Mouse (Mus musculus) adipocyte (in vitro differentiated cells): ENCODE measurements around the gene Rab7.

Experiments
- DNase-seq: peaks from one replicate; pipeline ENCODE4 v3.0.0-alpha.2; 2016; ENCODE audit warnings: low spot score

The Rab7 gene

DNA sequence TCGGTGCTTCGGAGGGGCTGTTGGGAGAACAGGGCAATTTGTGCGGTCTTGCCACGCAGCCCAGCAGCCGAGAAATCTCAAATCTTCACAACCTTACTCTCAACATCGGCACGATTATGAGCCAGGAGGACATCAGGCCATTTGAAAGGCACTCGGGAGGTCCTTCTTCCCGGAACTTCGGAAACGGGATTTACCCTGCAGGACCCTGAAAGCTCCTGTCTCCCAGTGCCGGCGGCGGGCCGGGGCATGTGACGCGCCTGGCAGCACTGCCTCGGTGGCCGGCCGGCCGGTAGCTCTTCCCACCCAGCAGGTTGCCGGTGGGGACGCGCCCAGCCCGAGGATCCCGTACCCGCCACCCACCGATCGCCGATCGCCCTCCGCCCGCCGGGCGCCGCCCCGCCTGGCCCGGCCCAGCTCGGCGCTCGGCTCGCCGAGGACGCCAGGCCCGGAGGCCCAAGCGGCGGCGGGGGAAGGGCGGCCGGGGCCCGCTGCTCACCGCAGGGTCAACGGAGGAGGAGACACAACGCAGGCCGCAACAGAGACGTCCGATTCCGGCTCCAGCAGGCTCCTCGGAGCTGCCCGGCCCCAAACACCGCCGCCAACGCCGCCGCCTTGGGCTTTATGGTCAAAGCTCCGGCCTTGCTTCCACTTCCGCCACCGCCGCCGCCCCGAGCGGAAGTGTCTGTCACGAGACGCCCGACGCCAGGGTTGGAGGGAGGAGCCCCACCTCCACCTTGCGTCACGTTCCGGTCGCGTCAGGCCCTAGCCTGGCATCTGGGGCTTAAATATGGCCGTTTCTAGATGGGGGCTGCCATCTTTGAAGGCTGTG lies at the start of gene Rab7:
Gene Rab7, minus strand, starts transcription at position 694 of the 829 bp plus-strand sequence.
- peak; percentile 99 for DNase-seq

- no peak for DNase-seq
Measured at GRCm38 (mm10) chr6:88088971-88089370, 43.9 kb upstream of the Rab7 start.

DNA sequence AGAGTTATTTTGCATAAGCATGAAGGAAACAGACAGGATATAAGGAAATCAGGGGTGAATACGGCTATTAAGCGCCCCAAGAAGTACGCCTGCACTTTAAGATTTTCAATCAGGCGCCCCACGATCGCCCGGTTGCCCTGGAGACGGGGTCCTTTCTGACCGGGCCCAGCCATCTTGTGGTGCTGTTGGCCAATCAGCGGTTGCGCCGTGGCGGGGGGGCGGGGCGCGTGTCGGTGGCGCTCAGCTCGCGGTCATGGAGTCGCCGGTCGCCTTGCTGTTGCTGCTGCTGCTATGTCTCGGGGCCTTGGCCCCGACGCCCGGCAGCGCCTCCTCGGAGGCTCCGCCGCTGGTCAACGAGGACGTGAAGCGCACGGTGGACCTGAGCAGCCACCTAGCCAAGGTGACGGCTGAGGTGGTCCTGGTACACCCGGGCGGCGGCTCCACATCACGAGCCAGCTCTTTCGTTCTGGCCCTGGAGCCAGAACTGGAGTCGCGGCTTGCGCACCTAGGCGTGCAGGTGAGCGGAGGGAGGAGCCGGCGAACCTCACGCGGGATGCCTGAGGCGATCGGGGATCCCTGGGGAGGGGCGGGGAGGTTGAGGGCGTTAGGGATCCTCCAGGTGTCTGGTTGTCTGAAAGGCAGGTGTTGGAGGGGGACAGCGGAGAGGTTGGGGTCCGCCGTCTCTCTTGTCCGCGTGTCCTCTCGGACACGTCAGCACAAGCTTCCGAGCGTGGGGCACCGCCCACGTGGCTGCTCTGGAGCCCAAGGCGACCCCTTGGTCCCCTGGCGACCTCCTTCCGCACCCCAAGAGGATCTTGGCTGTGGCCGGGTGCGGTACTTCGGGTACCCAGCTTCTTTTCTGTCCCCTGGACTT lies 39.4 kb upstream of the Rab7 start, which contains the start of gene Rpn1:
Gene Rpn1, plus strand, starts transcription at position 205 of the 874 bp plus-strand sequence.
- DNase-seq, result peak; percentile 96

- DNase-seq, result no peak
Measured at GRCm38 (mm10) chr6:88083672-88084071, 38.6 kb upstream of the Rab7 start.

DNA sequence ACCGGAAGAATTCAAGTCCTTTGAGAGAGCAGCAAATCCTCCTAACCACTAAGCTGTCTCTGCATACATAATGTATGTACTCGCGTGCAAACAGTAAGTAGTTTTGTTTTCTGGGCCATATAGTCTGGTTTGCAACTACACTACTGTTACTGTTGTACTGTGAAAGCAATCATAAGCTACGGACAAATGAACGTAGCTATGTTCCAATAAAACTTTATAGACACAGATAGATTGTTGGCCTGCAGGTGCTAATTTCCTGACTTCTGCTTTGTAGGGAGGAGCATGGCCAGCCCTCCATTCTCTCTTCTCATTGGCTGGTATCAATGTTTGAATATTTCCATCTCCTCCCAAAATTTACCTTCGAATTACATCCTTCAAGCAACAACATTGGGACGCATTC lies 38.0 kb upstream of the Rab7 start:
- no peak for DNase-seq

DNA sequence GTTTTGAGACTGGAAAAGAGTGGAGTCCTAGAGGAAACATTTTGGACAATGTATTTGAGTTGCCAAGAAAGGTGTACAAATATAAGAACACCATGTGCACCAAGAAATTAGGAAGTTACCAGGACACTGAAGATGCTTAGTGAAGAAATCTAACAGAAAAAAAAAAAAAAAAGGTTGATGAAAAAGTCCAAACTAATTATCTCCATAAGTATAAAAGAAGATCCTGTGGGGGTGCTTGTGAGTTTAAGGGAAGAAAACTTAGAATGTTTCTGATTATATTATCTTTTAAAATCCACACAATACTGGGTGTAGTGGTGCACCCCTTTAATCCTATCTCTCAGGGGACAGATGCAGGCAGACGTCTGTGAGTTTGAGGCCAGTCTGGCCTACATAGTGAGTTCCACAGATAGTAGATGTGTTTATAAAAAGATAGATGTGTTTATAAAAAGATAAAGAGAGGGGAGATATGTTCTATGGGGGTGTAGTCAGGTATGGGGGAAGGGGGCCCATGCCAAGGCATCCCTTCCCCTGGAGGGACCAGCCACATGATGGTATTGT lies 31.0 kb upstream of the Rab7 start:
- DNase-seq, result no peak

DNA sequence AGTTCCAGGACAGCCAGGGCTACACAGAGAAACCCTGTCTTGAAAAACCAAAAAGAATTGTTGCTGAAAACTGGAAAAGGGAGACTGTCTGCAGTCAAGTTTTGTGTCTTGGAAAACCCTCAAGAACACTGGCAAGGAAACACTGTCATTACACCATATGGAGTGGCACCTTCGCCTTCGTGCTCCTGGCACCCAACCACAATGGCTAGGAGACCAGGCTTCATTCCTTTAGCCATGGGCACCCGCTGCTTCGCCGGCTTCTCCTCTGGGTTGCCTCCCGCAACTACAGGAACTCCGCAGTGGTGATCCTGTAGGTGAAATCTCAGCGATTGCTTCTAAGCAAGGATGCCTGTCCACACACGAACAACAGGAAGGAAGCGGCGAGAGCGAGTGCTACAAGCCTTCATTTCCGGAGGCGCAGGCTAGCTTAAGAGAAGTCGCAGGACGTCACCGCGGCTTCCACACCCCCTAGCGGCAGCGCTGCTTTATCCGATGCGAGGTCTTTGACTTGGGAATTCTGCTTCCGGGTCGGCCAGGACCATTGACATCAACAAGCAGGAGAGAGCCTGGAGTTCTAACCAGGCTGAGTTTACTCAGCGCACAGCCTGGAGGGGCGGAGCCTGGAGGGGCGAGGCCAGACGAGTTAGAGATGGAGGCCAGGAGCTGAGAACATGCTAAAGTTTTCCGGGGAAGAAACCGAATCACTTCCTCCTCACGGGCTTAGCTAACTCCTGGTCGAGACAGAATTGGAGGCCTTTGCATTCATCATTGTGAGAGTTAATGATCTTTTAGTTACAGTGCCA lies 29.9 kb upstream of the Rab7 start:
- peak; percentile 83 for DNase-seq

DNA sequence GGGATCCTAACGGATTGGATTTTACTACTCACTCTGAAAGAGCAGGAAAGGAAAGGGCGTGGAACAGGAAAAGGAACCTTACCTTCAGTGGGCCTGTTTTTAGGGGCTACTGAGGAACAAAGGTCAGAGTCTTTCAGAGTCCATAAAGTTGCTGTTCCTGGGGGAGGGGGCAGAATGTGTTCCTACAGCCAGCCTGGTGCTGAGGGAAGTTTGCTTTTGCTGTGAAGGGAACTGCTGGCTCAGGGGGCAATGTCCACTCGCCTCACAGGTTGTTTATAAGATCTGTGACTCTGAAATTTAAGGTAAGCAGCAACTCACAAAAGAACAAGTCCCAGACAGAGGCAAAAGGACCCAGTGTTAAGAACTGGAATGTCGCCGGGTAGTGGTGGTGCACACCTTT lies 26.1 kb upstream of the Rab7 start:
- no peak for DNase-seq

- no peak for DNase-seq
Measured at GRCm38 (mm10) chr6:88070468-88070867, 25.4 kb upstream of the Rab7 start.

- DNase-seq, result no peak
Measured at GRCm38 (mm10) chr6:88068739-88069138, 23.7 kb upstream of the Rab7 start.

GRCm38 (mm10) chr6:88067722-88068121 lies 22.7 kb upstream of the Rab7 start:
- DNase-seq, result no peak

DNA sequence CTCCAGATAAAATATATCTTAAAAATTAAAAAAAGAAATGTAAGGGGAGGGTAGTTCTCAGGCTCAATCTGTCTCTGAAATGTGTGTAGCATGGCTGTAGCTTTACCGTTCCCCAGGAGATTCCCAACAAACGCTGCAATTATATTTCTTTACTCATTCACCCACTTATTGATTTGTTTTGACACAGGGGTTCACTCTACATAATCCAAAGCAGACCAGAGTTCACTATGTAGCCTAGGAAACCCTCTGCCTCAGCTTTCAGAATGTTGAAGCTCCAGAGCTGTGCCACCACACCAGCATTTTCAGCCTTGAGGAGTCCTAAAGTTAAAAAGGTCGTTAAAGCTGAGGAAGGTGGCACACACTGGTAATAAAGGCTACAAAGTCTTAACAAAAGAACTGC lies 20.9 kb upstream of the Rab7 start:
- DNase-seq, result no peak

DNA sequence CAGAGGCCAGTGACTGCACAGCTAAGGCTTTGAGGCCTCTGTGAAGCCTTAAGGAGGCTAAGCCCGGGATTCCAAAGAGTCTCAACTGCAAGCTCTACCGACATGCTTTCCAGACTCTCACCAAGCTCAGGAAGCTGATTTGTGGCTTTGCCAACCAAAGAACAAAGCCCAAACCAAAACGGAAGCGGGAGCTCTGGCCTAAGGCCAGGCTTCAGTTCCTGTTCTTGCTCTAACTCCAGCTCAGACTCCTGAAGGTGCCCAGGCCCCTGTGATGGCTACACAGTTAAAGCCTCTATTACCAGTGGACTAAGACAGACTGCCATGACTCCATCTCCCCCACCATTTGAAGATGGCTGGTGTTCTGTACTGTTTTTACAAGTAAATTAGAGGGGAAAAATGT lies 20.0 kb upstream of the Rab7 start:
- DNase-seq, result no peak

GRCm38 (mm10) chr6:88064072-88064642 lies 19.1 kb upstream of the Rab7 start:
- no peak for DNase-seq

GRCm38 (mm10) chr6:88062398-88062797 lies 17.3 kb upstream of the Rab7 start:
- DNase-seq, result no peak

DNA sequence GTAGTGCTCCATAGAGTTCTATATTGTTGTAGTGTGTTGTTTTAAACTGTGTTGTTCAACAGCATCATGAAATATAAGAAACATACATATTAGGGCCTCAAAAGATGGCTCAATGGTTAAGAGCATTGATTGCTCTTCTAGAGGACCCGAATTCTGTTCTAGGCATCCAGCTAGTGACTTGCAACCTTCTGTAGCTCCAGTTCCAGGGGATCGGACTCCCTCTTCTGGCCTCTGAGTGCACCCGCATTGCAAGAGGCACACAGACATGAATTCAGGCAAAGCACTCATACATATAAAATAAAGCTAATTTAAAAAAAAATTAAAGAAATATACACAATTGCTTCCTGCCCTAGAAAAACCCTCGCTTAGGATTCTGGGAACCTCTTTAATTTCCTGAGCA lies 16.3 kb upstream of the Rab7 start:
- DNase-seq, result no peak

DNA sequence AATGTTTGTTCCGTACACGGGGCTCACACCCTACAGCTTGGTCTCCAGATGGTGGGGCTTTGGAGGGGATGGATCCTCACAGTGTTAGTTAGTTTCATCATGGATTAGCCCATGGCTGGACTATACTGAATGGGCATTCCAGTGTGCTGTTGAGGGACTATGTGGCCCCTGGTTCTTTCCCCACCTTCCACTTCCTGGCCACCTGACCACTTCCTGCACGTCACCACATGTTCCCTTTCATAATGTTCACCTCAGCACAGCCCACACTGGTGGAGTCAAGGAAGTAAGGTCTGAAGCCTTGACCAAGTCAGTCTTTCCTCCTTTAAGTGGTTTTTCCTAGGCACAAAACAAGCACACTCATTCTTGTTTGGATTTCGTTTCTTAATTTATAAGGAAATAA lies 15.5 kb upstream of the Rab7 start:
- no peak for DNase-seq

GRCm38 (mm10) chr6:88059903-88060302 lies 14.8 kb upstream of the Rab7 start:
- no peak for DNase-seq

DNA sequence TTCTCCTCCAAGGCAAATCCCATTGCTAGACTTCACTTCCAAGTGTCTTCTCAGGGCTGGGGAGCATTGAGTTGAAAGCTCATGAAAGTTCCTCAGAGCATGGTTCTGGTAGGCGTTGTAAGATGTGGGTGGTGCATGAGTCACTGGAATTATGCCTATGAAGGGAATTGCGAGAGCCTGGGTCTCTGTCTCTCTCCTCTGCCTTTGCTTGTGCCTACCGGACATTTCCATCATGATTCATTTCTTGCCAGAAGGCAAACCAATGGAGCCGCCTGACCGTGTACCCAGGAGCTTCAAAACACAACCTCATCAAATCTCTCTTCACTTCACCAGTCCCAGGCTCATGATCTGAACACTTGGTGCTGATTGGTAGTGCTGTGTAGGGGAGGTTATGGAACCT lies 11.8 kb upstream of the Rab7 start:
- DNase-seq, result no peak

DNA sequence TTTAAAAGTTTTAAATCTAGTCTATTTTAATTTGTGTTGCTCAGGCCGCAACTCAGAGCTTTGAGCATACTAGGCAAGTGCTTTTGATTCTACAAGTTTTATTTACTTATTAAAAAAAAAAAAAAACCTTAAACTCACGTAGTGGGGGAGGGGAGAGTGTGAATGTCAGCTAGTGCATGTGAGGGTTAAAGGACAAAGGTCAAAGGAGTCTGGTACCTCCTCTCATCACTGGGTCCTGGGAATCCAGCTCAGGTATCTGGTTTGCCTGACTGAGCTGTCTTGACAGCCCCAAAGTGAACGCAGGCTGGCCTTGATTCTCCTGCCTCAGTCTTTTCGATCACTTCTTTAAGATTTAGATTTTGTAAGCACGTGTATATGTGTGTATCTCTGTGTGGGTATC lies 10.6 kb upstream of the Rab7 start:
- no peak for DNase-seq

- DNase-seq, result no peak
Measured at GRCm38 (mm10) chr6:88054081-88054835, 9.2 kb upstream of the Rab7 start.
